Mouse (Mus musculus) spleen, postnatal 10 days (tissue): ENCODE measurements around the gene Tceal7.
"Not testable (repeated sequence)": the region's sequence is repeated elsewhere in the genome, so short reads cannot be mapped to it uniquely, and the experiment has no call there.

Experiments
- DNase-seq, 2 experiments: peaks; one replicate each; pipeline ENCODE4 v3.0.0; 2021 to 2022; ENCODE audit warnings: low spot score in 2 of 2

The Tceal7 gene

DNA sequence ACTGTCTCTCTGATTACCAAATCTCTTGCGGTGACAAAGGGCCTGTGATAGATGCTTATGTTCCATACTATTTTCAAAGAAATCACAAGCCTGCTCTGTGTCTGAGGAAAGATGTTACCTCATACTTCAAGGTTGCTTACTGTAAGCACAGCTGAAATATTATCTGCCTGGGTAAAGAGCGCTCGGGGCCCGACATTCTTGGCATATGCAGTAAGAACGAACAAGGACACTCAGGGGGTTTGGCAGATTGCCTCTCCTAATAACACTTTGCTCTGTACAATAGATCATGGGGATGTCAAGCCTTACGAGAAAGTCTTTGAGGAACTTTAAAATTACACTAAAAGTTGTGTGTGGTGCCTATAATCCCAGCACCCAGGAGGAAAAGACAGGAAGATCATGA, 34.2 kb downstream of the Tceal7 start:
- no peak for DNase-seq

- DNase-seq, result no peak
These were observed 35.1 kb downstream of the Tceal7 start for GRCm38 (mm10) chrX:136249671-136250070.

- DNase-seq, result no peak
These were observed 37.6 kb downstream of the Tceal7 start for GRCm38 (mm10) chrX:136252023-136252729.

GRCm38 (mm10) chrX:136267720-136268119, 53.1 kb downstream of the Tceal7 start:
- no peak for DNase-seq

GRCm38 (mm10) chrX:136268173-136268572, 53.6 kb downstream of the Tceal7 start:
- DNase-seq, result no peak

DNA sequence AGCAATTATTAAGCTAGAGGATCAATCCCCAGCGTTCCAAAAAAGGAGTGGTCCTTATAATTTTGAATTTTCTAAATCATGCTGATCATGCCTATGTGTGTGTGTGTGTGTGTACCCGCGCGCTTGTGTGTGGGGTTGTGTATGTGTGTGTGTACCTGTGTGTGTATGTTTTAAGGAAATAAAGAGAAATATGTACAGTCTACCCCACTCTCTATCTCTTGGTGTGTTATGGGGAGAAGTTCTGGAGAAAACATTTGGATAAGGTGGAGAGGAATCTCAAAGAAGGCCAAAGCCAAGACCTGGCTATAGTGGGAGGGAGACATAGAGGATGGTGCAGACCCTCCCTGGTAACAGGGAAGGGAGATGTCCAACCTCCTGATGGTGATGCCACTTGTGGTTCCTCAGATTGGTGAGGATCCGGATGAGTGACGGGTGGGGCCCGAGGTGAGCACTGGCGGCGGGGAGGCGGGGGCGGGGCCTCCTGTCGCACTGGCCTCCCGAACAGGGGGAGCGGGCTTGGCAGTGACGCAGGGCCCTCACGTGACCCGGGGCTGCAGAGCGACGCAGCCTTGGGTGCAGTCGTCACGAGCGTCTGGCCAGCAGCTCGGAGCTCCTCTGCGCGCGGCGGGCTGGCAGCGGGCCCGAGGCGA, 55.3 kb downstream of the Tceal7 start, which contains the start of gene Bex3:
TSS of gene Bex3 (plus strand) at position 511 of the 650 bp plus-strand sequence.
- peak; percentile 12 to 40 for DNase-seq

GRCm38 (mm10) chrX:136270393-136271111, 56.0 kb downstream of the Tceal7 start:
- DNase-seq, result not testable (repeated sequence)

- no peak for DNase-seq
These were observed 60.0 kb downstream of the Tceal7 start for GRCm38 (mm10) chrX:136274542-136274941.

DNA sequence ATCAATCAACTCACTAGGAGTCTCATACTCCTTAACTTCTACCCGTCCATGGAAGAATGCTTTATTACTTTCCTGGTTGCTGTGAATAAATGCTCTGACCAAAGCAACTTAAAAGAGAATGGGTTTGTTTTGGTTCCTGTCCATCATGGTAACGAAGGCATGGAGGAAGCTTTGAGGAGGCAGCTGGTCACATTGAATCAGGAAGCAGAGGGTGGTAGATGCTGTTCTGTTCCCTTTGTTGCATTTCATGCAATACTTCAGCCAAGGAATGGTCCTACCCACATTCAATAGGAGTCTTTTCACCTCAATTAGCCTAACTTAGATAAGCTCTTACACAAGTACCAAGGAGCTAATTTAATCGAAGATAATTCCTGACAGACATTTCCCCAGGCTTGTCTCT, 60.8 kb downstream of the Tceal7 start:
- DNase-seq, result no peak
